Mouse (Mus musculus) heart, postnatal 25 days (tissue): ENCODE data around the gene Ndrg4. TPM values are rescaled to one million over a fixed set of nuclear protein-coding genes. Genes with fewer than 3 reads are reported as not detected.

Experiments used
- DNase-seq: peaks from one replicate; pipeline ENCODE4 v3.0.0; 2022; ENCODE audit warnings: low spot score
- intact Hi-C: fragments of 180-260 bp; cut with DNase I; formaldehyde crosslinking; loops from one replicate; pipeline ENCODE4 v1.15.1; 2025
- microRNA-seq: library from miRNA; unstranded; fragments of <30 nt; microRNA quantifications from one replicate; pipeline ENCODE4 v1.2.0, GENCODE M21; 2022
- total RNA-seq, 2 experiments: library from RNA; stranded (reverse); gene quantifications; 2 replicates each; pipeline ENCODE4 v1.2.3; 2021

Gene Ndrg4
- total RNA-seq, 2 experiments from 2014 or later: 317 to 336 TPM

DNA sequence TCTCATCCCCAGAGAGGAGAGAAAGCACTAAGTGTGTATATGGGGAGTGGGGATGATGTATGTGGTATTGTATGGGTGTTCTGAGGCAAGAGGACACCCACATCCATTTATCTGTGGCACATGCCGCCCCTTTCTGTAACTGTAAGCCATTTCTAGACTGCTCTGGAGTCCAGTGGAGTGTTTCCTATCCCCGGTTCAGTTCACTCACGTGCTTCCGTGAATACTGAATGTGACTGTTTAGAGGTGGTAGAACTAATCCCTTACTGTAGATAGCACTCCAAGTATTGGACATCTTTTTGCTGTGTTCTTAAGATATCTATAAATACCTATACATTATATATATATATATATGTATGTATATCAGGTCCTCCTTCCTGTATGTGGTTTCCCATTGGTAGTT is 37.6 kb downstream of the Ndrg4 start:
- no peak for DNase-seq
- intact Hi-C loops: loop anchor here (5.0 kb wide), 1 partner anchor 203 kb away; no protein-coding TSS in a partner anchor

DNA sequence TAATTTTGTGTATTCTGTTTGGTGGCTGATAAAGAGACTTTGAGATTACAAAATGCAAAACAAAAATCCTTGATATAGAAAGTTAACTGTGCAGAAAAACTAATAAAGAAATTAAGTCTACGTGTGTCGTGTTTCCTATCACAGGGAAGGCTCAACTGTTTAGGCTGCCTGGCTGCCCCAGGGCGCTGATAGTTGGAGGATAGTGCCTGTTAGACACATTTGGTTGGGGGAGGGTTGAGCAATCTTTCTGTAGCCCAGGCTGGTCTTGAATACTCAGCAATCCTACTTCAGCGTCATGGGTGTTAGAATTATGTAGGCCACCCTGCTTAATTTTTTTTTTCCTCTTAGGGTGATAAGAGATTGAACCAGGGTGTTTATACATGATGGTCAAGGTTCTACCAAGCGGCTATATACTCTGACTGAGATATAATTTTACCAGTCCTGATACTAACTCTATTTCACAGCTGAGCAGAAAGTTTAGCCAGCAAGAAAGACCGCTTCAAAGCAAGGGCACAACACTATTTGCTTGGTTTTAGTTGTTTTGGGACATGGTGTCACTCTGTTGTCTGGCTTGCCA is 38.1 kb downstream of the Ndrg4 start:
- DNase-seq: no peak
- intact Hi-C loops: loop anchor here (5.0 kb wide), 1 partner anchor 202 kb away; no protein-coding TSS in a partner anchor

DNA sequence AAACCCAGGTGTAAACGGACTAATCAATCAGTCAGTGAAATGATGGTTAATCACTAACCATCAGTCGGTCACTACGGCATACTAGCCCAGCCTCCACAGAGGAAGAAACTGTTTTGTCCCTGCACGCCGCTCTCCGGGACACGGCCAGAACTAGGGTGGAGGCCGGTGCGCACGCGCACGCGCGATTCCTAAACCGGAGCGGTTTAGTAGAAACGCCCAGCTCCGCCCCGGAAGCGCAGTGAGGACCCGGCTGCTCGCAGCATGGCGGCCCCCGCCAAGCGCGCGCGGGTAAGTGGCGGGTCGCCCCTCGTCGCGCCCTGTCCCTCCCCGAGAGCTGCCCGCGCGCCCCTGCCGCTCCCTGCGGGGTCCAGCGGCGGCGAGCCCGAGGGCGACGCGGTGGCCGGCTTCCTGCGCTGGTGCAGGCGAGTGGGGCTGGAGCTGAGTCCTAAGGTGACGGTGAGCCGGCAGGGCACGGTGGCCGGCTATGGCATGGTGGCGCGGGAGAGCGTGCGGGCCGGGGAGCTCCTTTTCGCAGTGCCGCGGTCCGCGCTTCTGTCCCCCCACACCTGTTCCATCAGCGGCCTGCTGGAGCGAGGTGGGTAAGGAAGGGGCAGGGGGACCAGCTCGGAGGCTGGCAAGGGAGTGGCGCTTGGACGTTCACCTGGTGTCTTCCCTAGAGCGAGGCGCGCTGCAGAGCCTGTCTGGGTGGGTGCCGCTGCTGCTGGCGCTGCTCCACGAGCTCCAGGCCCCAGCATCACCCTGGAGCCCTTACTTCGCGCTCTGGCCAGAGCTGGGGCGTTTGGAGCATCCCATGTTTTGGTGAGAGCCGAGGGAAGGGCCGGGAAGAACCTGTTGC is 39.1 kb downstream of the Ndrg4 start, which contains the start of gene Setd6:
TSS of gene Setd6 (plus strand) at position 206 of the 856 bp plus-strand sequence.
- intact Hi-C loops: no loop called here
- peak; percentile 73 for DNase-seq

DNA sequence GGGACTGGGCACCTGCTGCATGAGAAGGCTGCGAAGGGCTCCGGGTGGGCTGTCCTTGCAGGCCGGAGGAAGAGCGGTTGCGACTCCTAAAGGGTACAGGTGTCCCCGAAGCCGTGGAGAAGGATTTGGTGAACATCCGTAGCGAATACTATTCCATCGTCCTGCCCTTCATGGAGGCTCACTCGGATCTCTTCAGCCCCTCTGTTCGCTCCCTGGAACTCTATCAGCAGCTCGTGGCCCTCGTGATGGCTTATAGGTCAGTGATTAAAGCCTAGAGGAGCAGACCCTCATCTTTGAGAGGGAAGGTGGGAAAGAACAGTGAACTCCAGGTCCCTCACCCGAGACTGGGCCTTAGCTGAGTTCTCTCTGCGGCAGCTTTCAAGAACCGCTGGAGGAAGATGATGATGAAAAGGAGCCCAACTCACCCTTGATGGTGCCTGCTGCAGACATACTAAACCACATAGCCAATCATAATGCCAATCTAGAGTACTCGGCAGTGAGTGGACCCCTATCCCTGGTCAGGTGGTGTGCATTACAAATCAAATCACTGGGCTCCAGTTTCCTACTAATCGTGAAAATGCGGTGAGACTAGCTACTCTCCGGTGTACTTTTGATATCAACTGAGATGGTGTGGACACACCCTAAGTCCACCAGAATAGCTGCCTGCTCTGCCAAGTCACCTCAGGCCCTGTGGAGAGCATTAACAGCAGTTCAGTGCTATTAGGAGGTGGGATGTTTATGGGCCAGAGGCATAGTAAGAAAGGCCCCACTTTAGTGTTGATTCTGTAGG is 40.0 kb downstream of the Ndrg4 start:
- intact Hi-C loops: no loop called here
- no peak for DNase-seq

DNA sequence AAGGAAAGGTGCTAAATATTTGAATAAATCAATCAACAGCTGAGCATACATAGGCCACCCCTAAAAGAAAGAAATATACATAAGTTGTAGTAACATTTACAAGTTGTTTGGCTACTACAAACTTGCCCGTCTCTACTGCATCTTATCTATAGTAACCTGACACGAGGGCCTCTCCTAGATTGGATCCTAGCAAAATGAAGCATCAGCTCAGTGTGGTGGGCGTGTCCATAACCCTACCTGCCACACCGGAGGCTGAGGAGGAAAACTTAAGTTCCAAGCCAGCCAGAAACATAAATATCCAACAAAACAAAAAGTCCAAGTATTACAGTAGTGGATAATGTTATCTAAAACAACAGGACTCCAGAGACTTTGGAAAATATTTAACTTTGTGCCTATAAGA is 50.8 kb downstream of the Ndrg4 start:
- intact Hi-C loops: no loop called here
- no peak for DNase-seq

DNA sequence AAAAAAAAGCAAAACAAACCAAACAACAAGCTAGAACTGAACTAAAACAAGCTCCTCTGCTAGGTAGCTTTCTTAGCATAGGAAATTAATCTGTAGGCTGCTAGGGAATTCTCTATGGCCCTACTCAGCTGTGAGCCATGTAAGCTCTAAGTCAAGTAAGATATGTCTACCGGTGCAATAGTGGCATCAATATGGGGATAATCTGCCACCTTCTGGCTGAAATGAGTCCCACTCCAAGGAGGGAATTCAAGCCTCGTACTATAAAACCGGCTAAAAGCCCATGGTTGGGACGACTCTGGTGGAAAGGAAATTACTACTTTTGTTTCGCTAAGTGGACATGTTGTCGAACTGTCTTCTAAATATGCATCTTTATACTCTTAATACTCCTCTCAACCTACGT is 61.8 kb downstream of the Ndrg4 start:
- no peak for DNase-seq
- intact Hi-C loops: no loop called here

DNA sequence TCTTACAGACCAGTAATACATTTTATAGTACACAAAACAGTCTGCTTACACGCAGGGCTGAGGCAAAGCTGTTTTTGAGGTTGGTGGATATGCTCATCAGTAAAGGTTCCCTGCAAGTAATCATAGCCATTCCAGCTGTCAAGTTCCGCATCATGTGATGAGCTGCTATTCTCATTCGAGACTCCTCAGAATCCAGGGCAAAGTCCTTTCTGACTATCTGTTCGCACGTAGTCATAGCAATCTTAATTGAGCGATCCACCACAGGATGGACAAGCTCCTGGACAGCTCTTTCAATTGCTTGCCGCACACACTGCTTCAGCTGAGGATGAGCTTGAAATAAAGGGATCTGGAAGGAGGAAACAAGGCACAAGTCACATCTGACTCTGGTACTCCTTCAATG is 65.0 kb downstream of the Ndrg4 start:
- intact Hi-C loops: no loop called here
- no peak for DNase-seq

DNA sequence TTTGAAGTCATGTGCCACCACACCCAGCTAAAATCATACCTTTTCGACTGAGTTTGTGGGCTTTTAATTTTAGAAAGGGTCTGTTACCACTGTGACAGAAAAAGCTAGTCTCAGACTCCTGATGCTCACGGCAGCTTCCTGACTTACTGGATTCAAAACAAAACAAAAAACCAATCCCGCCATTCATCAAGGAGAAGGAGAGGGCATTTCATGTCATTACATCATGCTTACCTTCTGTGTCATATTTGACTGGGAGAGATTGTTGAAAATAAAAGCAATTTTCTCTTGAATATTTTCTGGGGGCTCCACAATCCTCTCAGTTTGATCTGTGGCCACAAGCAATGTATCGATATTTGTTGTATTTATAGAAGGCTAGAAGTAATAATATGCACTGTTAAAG is 71.2 kb downstream of the Ndrg4 start:
- intact Hi-C loops: no loop called here
- no peak for DNase-seq

DNA sequence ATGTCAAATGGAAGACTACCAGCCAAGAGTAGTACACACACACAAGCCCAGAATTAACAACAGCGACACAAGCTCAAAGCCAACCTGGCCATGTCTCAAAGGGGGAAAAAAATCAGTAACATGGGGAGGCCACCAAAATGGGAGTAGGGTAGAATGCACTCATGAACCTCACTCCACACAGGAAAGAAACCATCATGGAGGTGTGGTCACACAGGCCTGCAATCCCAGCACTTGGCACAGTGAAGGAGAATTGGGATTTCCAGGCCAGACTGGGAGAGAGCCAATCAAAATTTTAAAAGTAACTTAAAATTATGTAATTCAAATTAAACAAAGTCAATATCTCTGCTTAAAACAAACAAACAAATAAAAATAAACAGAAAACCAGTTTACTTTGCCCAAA is 75.1 kb downstream of the Ndrg4 start:
- intact Hi-C loops: no loop called here
- DNase-seq: no peak

DNA sequence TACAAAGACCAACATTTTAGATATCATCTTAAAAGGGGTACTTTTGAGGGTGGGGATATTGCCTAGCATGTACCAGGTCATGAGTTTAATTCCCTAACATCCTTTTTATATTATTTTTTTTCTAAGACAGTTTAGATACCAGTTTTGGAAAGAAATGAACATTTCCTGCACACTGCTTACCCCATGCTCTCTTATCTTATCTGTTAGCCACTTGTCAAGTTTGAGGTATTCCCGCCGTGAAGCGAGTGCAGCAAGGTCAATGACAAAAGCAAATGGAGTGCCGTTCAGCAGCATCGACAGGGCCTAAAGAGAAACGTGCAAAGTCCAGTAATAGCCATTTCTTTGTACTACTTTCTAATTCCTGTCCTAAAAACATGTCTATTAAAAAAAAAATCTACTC is 83.5 kb downstream of the Ndrg4 start:
- intact Hi-C loops: loop anchor here (5.0 to 10.0 kb wide), 3 partner anchors 38 to 154 kb away; no protein-coding TSS in a partner anchor
- DNase-seq: no peak

DNA sequence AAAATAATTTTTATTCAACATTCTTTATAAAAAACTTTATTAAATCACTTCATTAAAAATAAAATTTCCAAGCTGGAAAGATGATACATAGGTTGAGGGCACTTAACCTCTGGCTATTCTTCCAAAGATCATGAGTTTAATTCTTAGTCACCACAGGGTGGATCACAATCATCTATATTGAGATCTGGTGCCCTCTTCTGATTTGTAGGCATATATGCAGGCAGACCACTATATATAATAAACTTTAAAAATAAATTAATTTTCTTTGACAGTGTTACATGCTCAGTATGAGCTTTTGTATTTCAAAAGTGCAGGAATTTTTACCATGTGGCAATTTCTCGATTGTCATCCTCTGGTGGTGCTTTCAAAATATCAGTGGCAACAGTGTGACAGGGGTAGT is 87.4 kb downstream of the Ndrg4 start:
- no peak for DNase-seq
- intact Hi-C loops: loop anchor here (5.0 to 10.0 kb wide), 3 partner anchors 42 to 151 kb away; no protein-coding TSS in a partner anchor

Small RNA genes lying within 50 kb of the gene (microRNA-seq; reads per million reads assigned to microRNA genes)
- 2.2 reads per million for gene Mir7073

Other genes with a start within 250 kb of the Ndrg4 start
- gene Cfap20, start 242.1 kb upstream of the Ndrg4 start, total RNA-seq: 10 to 100 TPM; 27.1 to 28.7 TPM
- 10 to 100 TPM; 26.0 to 27.3 TPM for gene Csnk2a2, start 186.9 kb upstream of the Ndrg4 start, total RNA-seq
- gene Ccdc113, start 142.9 kb upstream of the Ndrg4 start, total RNA-seq: not detected
- not detected for gene Prss54, start 100.6 kb upstream of the Ndrg4 start, total RNA-seq
- 1 to 10 TPM in 1 of 2 experiments, under 1 TPM in 1; 0.88 to 1.3 TPM for gene Gins3, start 43.5 kb upstream of the Ndrg4 start, total RNA-seq
- gene Setd6, start 38.9 kb downstream of the Ndrg4 start, total RNA-seq: 10 to 100 TPM; 14.1 to 15.1 TPM
- 100 to 1,000 TPM; 109 to 130 TPM for gene Cnot1, start 130.5 kb downstream of the Ndrg4 start, total RNA-seq
- gene Sap18b, start 148.4 kb downstream of the Ndrg4 start, total RNA-seq: 10 to 100 TPM; 84.4 to 96.1 TPM
- 10 to 100 TPM; 11.5 to 13.0 TPM for gene Slc38a7, start 176.6 kb downstream of the Ndrg4 start, total RNA-seq
- 100 to 1,000 TPM; 828 to 869 TPM for gene Got2, start 211.6 kb downstream of the Ndrg4 start, total RNA-seq